9 mouse cellular contexts compared by ENCODE assay signal in genomic region chr4:135352326-135353065, GRCm38 (mm10). TPM values are rescaled to one million over a fixed set of nuclear protein-coding genes. Genes with fewer than 3 reads are reported as not detected.
DNase-seq lines count a peak whose midpoint lies in the region; ATAC-seq and TF ChIP-seq lines count a peak whose summit lies in the region.
"Had no signal": no experiment of that assay in that cellular context is flagged by ENCODE, and none has a peak within 500 bp of the region (broad histone marks: within the 10 kb centered on the region; RNA-seq: fewer than 3 reads in every experiment).

No protein-coding gene starts in this region.

- under 1% methylated on average over 67 of the region's 67 CpGs for WGBS in lung, embryonic 15.5 days
- under 1% methylated on average over 62 of the region's 67 CpGs for WGBS in forebrain, postnatal 0 days
- WGBS in midbrain, embryonic 12.5 days: under 1% methylated on average over 65 of the region's 67 CpGs

- H3K27me3 ChIP-seq in lung, embryonic 15.5 days: no peaks in the 10 kb centered on the region
- no peaks in the 10 kb centered on the region for H3K27me3 ChIP-seq in forebrain, postnatal 0 days (ENCODE audit: insufficient read depth, low read length)
- no peaks in the 10 kb centered on the region for H3K27me3 ChIP-seq in midbrain, embryonic 12.5 days

- peak; percentile 36 for ATAC-seq in lung, embryonic 15.5 days (ENCODE audit: borderline replicate concordance, extremely low read depth, low FRiP score, low TSS enrichment)
- peak; percentile 36 for ATAC-seq in forebrain, postnatal 0 days
- ATAC-seq in midbrain, embryonic 12.5 days (ENCODE audit: low FRiP score, low read depth): no peak; the same call in none of the 2 replicates

- H3K4me1 ChIP-seq in lung, embryonic 15.5 days: peaks cover 20% of the 10 kb centered on the region
- H3K4me1 ChIP-seq in brown adipose tissue, adult 24 weeks (ENCODE audit: control insufficient read depth, insufficient read depth, insufficient read length, low read length): peaks cover 9% of the 10 kb centered on the region
- H3K4me1 ChIP-seq in forebrain, postnatal 0 days (ENCODE audit: insufficient read depth): 0 out of 2 replicates have a peak, but pooled peaks cover 3% of the 10 kb centered on the region
- H3K4me1 ChIP-seq in midbrain, embryonic 12.5 days: peaks cover 21% of the 10 kb centered on the region

- no peaks in the 10 kb centered on the region for H3K9me3 ChIP-seq in lung, embryonic 15.5 days
- H3K9me3 ChIP-seq in forebrain, postnatal 0 days (ENCODE audit: low read length): no peaks in the 10 kb centered on the region
- H3K9me3 ChIP-seq in midbrain, embryonic 12.5 days: no peaks in the 10 kb centered on the region

- no peak for DNase-seq in lung, postnatal 10 days
- peak; percentile 29 for DNase-seq in forebrain, postnatal 0 days
- peak; percentile 62 to 77 for DNase-seq in kidney, postnatal 4 days
- DNase-seq in urinary bladder, postnatal 14 days (ENCODE audit: low spot score): no peak
- DNase-seq in gastrocnemius, postnatal 10 days: no peak

- peak overlapping the region; percentile 68 for H3K4me2 ChIP-seq in lung, embryonic 15.5 days
- H3K4me2 ChIP-seq in forebrain, postnatal 0 days (ENCODE audit: low read depth): peak overlapping the region; percentile 81
- peak overlapping the region; percentile 75 for H3K4me2 ChIP-seq in midbrain, embryonic 12.5 days (replicated peaks)

- TF ChIP-seq CTCF in forebrain, postnatal 0 days (IDR thresholded peaks at IDR 0.05; ENCODE audit: low read depth): no peak

- peaks cover 8% of the 10 kb centered on the region for H3K36me3 ChIP-seq in lung, embryonic 15.5 days
- H3K36me3 ChIP-seq in forebrain, postnatal 0 days (ENCODE audit: insufficient read depth): no peaks in the 10 kb centered on the region
- H3K36me3 ChIP-seq in midbrain, embryonic 12.5 days: peaks cover 18% of the 10 kb centered on the region

- peak overlapping the region; percentile 100 for H3K27ac ChIP-seq in lung, embryonic 15.5 days
- peak overlapping the region; percentile 78 for H3K27ac ChIP-seq in brown adipose tissue, adult 24 weeks (replicated peaks; ENCODE audit: low read depth, low read length)
- peak overlapping the region; percentile 94 for H3K27ac ChIP-seq in forebrain, postnatal 0 days (ENCODE audit: low read depth, low read length)
- peak overlapping the region; percentile 97 for H3K27ac ChIP-seq in midbrain, embryonic 12.5 days (replicated peaks)

- H3K4me3 ChIP-seq in lung, embryonic 15.5 days: peak overlapping the region; percentile 78
- peak overlapping the region; percentile 91 for H3K4me3 ChIP-seq in brown adipose tissue, adult 24 weeks (ENCODE audit: insufficient read depth, low read depth, low read length)
- H3K4me3 ChIP-seq in forebrain, postnatal 0 days (ENCODE audit: low read depth, low read length): peak overlapping the region; percentile 100
- H3K4me3 ChIP-seq in midbrain, embryonic 12.5 days: peak overlapping the region; percentile 99

- peak overlapping the region; percentile 99 for H3K9ac ChIP-seq in lung, embryonic 15.5 days
- peak overlapping the region; percentile 99 for H3K9ac ChIP-seq in forebrain, postnatal 0 days
- H3K9ac ChIP-seq in midbrain, embryonic 12.5 days (replicated peaks): peak overlapping the region; percentile 98

RNA-seq across cellular contexts. Expression of gene Srrm1, which starts 0.6 kb away (rescaled TPM):
- polyA plus RNA-seq in lung, embryonic 15.5 days (2015; fragmentation: Nextera tagmentation; extraction: Ambion mirVana): 199 and 209 TPM in 2 replicates
- polyA plus RNA-seq in brown adipose tissue, adult 24 weeks (2012; ENCODE audit: insufficient read depth, insufficient read length, missing spikeins): 32.7 and 42.7 TPM in 2 replicates
- total RNA-seq in forebrain, postnatal 0 days (2014; rRNA removed): 38.5 and 46.6 TPM in 2 replicates
- 129 and 173 TPM in 2 replicates for polyA plus RNA-seq in forebrain, postnatal 0 days (2015; fragmentation: Nextera tagmentation; extraction: Ambion mirVana)
- polyA plus RNA-seq in midbrain, embryonic 12.5 days (2016; fragmentation: Nextera tagmentation; extraction: Ambion mirVana): 249 and 257 TPM in 2 replicates
- 100 to 1,000 TPM in 1 of 2 experiments, 10 to 100 TPM in 1; 74.6 to 107 TPM for total RNA-seq in gastrocnemius, postnatal 10 days (2021)

RNA-seq across cellular contexts. Expression of gene Ncmap, which starts 45.5 kb away (rescaled TPM):
- 5.6 and 7.0 TPM in 2 replicates for polyA plus RNA-seq in lung, embryonic 15.5 days (2015; fragmentation: Nextera tagmentation; extraction: Ambion mirVana)
- 0.71 TPM in 1 of 2 replicates, not detected in the other for polyA plus RNA-seq in brown adipose tissue, adult 24 weeks (2012; ENCODE audit: insufficient read depth, insufficient read length, missing spikeins)
- 0.90 and 1.2 TPM in 2 replicates for total RNA-seq in forebrain, postnatal 0 days (2014; rRNA removed)
- 0.63 and 0.86 TPM in 2 replicates for polyA plus RNA-seq in forebrain, postnatal 0 days (2015; fragmentation: Nextera tagmentation; extraction: Ambion mirVana)
- 0.58 and 0.65 TPM in 2 replicates for polyA plus RNA-seq in midbrain, embryonic 12.5 days (2016; fragmentation: Nextera tagmentation; extraction: Ambion mirVana)
- total RNA-seq in gastrocnemius, postnatal 10 days (2021): 10 to 100 TPM in 1 of 2 experiments, 1 to 10 TPM in 1; 9.8 to 16.8 TPM
- total RNA-seq: hematopoietic stem cell, adult 5-6 weeks had no signal

Comparison
In these comparisons a context has a peak if more than half of its experiments do, and no peak if none do; other contexts are left out.
1. DNase-seq: peak in forebrain, postnatal 0 days (single experiment) and kidney, postnatal 4 days (2 of 2); none in lung, postnatal 10 days (single experiment), urinary bladder, postnatal 14 days (single experiment) and gastrocnemius, postnatal 10 days (single experiment).
2. Peak in every context shown above with its lines, with median percentiles within 50 percentile points of each other: H3K27ac ChIP-seq, H3K4me2 ChIP-seq, H3K4me3 ChIP-seq and H3K9ac ChIP-seq.